Mouse (Mus musculus) layer of hippocampus, adult 2 months (tissue): ENCODE results near the gene Plcb2. TPM values are rescaled to one million over a fixed set of nuclear protein-coding genes. Genes with fewer than 3 reads are reported as not detected.

ENCODE experiments used
- DNase-seq, 2 experiments: peaks; one replicate each; pipeline ENCODE4 v3.0.0; 2022; ENCODE audit warnings: low spot score in 2 of 2
- H3K27ac ChIP-seq: fragments of 200-600 bp; 2 replicates; pipeline ENCODE4 v1.8.1; 2022
- H3K4me3 ChIP-seq: fragments of 200-600 bp; 2 replicates; pipeline ENCODE4 v1.8.1; 2022; ENCODE audit warnings: mild to moderate bottlenecking
- CTCF ChIP-seq: fragments of 200-600 bp; conservative IDR thresholded peaks from 2 replicates; pipeline ENCODE4 v1.8.1; 2022; ENCODE audit warnings: antibody characterized with exemption, mild to moderate bottlenecking, moderate library complexity
- total RNA-seq, 2 experiments: library from RNA; stranded (reverse); gene quantifications; 2 replicates each; pipeline ENCODE4 v1.2.3; 2021

The Plcb2 gene
- total RNA-seq, 2 experiments from 2014 or later, result 2.3 to 2.6 TPM

GRCm38 (mm10) chr2:118702883-118703761 is 25.1 kb downstream of the Plcb2 start:
- Histone ChIP-seq H3K27ac (peak overlapping the region; percentile 80), H3K4me3 (peak overlapping the region; percentile 58)
- peak; percentile 55 for TF ChIP-seq CTCF
- no peak for DNase-seq

- Histone ChIP-seq H3K4me3 (peak overlapping the region; percentile 58), H3K27ac (peak overlapping the region; percentile 80)
- no peak for TF ChIP-seq CTCF
- DNase-seq, result no peak
These were observed 26.0 kb downstream of the Plcb2 start for GRCm38 (mm10) chr2:118701971-118702882.

- no peak overlapping the region for H3K4me3 ChIP-seq
- no peak overlapping the region for H3K27ac ChIP-seq
- no peak for DNase-seq
- TF ChIP-seq CTCF, result no peak
These were observed 27.1 kb downstream of the Plcb2 start for GRCm38 (mm10) chr2:118701161-118701560.

- DNase-seq, result peak; percentile 64 to 85
- peak; percentile 97 for TF ChIP-seq CTCF
- H3K4me3 ChIP-seq, result peak overlapping the region; percentile 40
These were observed 27.8 kb downstream of the Plcb2 start for GRCm38 (mm10) chr2:118700179-118701062.

GRCm38 (mm10) chr2:118697955-118698354 is 30.3 kb downstream of the Plcb2 start:
- DNase-seq, result no peak
- Histone ChIP-seq H3K4me3 (no peak overlapping the region), H3K27ac (no peak overlapping the region)
- no peak for TF ChIP-seq CTCF

More at GRCm38 (mm10) chr2:118700179-118701062, 27.8 kb downstream of the Plcb2 start:
- H3K27ac ChIP-seq, result no peak overlapping the region

- TF ChIP-seq CTCF, result no peak
- no peak overlapping the region for H3K4me3 ChIP-seq
- no peak for DNase-seq
- H3K27ac ChIP-seq, result no peak overlapping the region
These were observed 30.8 kb downstream of the Plcb2 start for GRCm38 (mm10) chr2:118697311-118697877.

GRCm38 (mm10) chr2:118696451-118697308 is 31.6 kb downstream of the Plcb2 start:
- DNase-seq, result no peak
- no peak overlapping the region for H3K27ac ChIP-seq
- TF ChIP-seq CTCF, result no peak
- H3K4me3 ChIP-seq, result no peak overlapping the region

GRCm38 (mm10) chr2:118695677-118696232 is 32.5 kb downstream of the Plcb2 start:
- peak; percentile 95 for TF ChIP-seq CTCF
- DNase-seq, result peak; percentile 52 to 78
- Histone ChIP-seq H3K27ac (no peak overlapping the region), H3K4me3 (no peak overlapping the region)

- no peak for DNase-seq
- TF ChIP-seq CTCF, result no peak
- Histone ChIP-seq H3K27ac (no peak overlapping the region), H3K4me3 (no peak overlapping the region)
These were observed 34.8 kb downstream of the Plcb2 start for GRCm38 (mm10) chr2:118693370-118693966.

GRCm38 (mm10) chr2:118689875-118690274 is 38.4 kb downstream of the Plcb2 start:
- TF ChIP-seq CTCF, result no peak
- H3K27ac ChIP-seq, result no peak overlapping the region
- H3K4me3 ChIP-seq, result no peak overlapping the region
- no peak for DNase-seq

- TF ChIP-seq CTCF, result no peak
- no peak for DNase-seq
- Histone ChIP-seq H3K27ac (no peak overlapping the region), H3K4me3 (no peak overlapping the region)
These were observed 40.4 kb downstream of the Plcb2 start for GRCm38 (mm10) chr2:118687791-118688190.
